Mouse (Mus musculus) layer of hippocampus, postnatal 14 days (tissue): ENCODE data around the gene Dnmt3c. TPM values are rescaled to one million over a fixed set of nuclear protein-coding genes. Genes with fewer than 3 reads are reported as not detected.
"Not testable (repeated sequence)": the region's sequence is repeated elsewhere in the genome, so short reads cannot be mapped to it uniquely, and the experiment has no call there.

Source experiments
- DNase-seq, 2 experiments: peaks; one replicate each; pipeline ENCODE4 v3.0.0; 2021 to 2022; ENCODE audit warnings: low spot score in 2 of 2, mixed read lengths in 1 of 2
- long read RNA-seq, 2 experiments: library from polyadenylated mRNA; stranded (forward); transcript quantifications; one replicate each; pipeline ENCODE4 v2.0.0; 2021
- total RNA-seq, 2 experiments: library from RNA; stranded (reverse); gene quantifications; 2 replicates each; pipeline ENCODE4 v1.2.3; 2021

The Dnmt3c gene
- total RNA-seq: under 1 TPM in 1 of 2 experiments, not detected in 1; 0.14 TPM
- long read RNA-seq, experiment 1: 0 reads
- long read RNA-seq, experiment 2: 0 reads

DNA sequence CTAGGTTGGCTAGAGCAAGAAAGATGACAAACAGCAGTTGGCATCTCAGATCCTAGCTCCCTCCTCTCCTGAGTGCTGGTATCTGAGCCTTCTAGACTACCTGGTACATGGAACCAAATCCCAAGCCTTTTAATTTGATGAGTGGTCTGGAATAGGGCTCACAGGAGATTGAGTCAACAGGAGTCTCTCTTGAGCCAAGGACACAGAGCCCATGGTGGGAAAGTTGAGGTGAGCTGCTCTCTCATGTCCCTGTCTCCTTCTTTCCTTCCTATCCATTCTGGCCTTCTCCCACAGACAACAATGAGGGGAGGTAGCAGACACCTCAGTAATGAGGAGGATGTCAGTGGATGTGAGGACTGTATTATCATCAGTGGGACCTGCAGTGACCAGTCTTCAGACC lies at the start of gene Dnmt3c:
Gene Dnmt3c, plus strand, starts transcription at position 301 of the 400 bp plus-strand sequence.
- no peak for DNase-seq

DNA sequence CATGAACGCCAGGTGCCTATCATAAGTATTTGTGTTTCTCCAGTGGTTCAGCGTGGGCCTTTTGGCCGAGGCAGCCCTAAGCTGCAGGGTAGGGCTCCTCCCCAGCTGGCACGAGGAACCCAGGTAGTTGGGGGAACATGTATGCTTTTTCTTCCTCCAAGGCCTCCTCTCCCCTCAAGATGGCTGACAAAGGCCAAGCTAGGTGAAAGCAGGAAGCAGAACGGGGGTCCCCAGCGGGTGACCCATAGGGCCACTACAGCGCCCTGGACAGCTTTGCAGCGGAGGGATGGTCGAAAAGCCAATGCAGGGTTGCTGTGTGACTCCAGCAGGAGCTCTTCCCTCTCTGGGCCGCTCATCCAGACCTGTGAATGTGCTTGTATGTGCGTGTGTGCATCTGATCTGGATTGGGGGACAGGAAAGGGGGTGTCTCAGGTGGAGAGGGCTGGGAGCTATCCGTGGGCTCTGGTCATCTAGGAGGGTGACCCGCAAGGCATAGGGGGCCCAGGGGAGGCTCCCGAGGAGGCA lies 47.6 kb upstream of the Dnmt3c start:
- DNase-seq: no peak

DNA sequence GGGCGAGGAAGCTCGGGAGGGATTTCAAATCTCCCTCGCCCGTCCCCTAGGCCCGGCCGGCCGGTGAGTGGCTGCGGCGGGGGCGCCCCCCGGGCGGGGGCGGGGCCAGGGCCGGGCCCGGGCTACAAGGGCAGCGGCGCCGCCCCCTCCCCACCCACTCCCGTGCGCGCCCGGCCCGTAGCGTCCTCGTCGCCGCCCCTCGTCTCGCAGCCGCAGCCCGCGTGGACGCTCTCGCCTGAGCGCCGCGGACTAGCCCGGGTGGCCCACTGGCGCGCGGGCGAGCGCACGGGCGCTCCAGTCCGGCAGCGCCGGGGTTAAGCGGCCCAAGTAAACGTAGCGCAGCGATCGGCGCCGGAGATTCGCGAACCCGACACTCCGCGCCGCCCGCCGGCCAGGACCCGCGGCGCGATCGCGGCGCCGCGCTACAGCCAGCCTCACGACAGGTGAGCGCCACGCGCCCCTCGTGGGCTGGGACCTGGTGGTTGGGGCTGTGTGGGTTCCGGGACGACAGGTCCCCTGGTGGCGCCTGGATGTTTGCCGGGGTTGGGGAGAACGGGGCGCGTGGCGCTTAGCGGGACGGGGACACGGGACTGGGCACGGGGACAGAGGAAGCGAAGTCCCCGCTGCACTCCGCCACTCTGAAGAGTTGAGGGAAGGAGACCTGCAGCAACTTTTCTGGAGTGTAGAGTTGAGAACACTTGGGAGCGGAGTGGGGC lies 47.0 kb upstream of the Dnmt3c start, which contains the start of gene Dnmt3b:
Gene Dnmt3b, plus strand, starts transcription at position 153 of the 716 bp plus-strand sequence.
- DNase-seq: peak; percentile 27 to 52

DNA sequence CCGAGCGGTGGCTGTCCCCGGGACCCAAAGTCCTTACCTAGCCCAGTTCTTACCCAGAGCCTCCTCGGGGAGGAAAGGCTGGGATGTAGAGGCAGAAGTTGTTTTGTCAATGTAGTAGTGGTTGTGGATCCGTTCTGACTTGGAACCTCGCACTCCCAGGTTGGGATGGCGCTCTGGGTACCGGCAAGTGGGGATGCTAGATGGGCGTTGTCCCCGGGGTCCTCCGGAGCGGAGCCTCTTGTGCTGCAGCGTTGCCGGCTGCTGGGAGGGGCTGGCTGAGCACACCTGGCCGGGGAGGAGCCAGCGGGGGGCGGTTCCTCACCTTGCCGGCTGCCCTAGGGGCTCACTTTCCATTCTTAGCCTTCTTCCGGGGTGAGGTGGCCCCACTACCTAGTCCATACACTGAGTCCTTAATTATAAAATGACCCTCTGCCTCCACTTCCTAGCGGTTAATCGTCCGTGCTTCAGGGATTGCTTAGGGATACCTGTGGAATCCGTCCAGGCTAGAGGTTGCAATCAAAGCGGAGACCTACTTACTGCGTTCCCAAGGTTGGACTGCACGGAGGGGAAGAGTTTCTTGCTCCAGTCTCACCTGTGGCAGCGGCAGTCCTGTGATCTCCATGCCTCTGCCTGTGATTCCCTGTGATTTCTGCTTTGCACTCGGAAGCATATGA lies 46.3 kb upstream of the Dnmt3c start:
- DNase-seq: no peak

DNA sequence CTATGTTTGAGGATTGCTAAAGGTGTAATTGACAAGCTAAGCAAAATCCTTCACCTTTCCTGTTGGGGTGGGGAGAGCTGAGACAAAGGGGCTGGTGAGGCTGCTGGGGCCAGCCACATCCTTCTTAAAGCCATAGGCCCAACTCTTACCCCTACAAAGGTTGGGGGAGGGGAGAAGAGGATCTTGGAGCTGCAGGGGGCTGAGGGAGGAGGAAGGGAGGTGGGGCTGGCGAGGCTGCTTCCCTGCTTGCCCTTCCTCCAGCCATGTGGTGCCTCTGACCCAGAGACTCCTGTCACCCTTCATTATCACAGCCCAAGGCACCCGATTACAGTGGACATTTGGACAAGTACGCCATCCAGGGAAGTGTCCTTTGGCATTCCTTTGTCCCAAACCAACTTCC lies 44.8 kb upstream of the Dnmt3c start:
- no peak for DNase-seq

DNA sequence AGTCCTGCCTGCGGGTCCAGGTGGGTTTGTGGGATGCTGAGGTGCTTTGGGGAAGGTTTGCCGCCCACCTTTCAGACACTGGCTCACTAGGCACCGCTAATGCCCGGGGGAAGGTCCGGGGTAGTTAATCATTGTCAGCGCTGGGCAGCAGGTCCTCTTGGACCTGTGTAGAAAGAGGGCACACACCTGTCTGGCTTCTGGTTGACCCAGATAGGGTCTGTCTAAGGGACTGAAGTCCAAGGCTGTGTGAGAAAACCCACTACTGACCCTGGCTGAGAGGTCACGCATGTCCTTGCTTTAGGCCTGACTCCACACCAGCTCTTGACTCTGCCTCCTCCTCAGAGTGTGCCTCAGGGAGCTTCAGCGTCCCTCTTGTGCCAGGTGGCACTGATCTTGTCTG lies 38.8 kb upstream of the Dnmt3c start:
- DNase-seq: not testable (repeated sequence)

DNA sequence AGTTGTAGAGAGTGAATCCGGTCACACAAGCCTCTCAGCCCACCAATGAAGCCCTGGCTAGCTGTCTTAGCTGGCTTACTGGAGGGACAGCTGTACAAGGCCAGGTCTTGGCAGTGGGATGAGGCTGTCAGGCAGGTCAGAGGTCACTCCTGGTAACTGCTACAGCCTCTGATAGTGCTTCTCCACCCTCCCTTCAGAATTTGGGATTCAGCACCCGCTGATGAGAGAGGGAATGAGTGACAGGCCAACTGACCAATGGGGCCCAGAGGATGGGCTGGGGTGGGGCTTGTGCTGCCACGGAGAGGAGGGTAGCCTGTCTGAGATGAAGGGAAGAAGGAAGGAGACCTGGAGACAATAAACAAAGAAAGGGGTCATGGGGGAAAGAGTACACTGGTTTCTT lies 35.8 kb upstream of the Dnmt3c start:
- no peak for DNase-seq

DNA sequence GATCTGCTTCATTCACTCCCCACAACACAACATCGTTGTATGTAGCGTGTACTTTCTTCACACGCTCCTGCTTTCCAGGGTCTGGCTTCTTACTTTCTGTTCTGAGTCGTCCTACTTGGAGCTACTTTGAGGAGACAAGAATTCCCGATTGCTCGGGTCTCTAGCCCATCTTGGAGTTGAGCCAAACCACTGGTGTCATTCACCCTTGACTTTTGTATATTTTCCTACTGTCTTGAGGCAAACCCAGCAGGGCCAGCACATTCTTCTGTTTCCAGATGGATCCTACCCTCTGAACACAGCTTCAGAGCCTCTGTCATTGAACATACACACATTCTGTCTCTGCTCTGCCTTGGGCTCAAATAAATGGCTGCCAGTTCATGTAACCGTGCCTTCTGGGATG lies 31.1 kb upstream of the Dnmt3c start:
- no peak for DNase-seq

DNA sequence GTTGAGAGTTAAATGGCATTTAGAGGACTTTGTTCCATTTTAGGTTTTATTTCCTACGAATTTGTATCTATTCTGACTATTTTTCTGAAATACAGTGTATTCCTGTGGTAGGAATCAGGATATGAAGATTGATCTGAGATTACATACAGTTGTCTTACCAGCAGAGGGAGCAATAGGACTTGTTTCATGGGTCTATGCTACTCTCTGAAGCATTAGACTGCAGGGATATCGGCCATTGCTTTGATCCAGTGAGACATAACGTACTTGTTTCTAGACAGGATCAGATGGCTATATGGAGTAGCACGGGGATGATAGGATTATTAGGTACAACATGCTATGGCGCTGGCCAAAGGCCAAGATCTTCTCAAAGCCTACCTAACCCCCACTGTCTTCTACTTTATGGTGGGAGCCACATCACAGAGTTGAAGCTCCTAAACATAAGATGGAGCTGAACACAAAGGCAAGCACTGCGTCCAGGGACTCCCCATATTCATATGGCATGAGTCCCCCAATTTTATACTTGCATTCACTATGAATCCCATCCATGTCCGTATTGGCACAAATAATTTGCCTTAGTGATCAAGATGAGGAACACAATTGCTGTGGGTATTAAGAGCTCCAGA lies 27.6 kb upstream of the Dnmt3c start:
- DNase-seq: peak; percentile 40 to 82

DNA sequence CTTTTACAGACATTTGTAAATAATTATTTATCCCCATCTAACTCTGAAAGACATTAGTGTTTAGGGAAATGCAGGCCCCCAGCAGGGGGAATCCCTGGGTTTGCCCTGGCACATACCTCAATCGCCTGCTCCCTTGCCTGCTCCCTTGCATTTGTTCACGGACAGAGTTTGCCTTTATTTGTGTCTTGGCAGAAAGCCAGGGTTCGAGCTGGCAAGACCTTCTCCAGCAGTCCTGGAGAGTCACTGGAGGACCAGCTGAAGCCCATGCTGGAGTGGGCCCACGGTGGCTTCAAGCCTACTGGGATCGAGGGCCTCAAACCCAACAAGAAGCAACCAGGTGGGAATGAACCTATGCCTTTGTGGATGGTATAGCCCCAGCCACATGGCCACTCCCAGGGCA lies 26.3 kb upstream of the Dnmt3c start:
- peak in 1 of 2 experiments; percentile 15 for DNase-seq

DNA sequence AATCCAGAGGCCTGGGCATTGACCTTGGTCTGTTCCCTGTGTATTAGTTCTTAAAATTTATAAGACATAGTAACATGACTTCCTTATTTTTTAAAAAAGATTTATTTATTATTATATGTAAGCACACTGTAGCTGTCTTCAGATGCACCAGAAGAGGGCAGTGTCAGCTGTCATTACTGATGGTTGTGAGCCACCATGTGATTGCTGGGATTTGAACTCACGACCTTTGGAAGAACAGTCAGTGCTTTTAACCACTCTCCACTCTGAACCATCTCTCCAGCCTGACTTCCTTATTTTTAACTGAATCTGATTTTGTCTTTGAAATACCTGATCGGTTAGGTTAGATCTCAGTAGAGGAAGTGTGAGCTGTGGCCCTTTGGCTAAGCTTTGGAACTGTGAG lies 23.8 kb upstream of the Dnmt3c start:
- DNase-seq: no peak

DNA sequence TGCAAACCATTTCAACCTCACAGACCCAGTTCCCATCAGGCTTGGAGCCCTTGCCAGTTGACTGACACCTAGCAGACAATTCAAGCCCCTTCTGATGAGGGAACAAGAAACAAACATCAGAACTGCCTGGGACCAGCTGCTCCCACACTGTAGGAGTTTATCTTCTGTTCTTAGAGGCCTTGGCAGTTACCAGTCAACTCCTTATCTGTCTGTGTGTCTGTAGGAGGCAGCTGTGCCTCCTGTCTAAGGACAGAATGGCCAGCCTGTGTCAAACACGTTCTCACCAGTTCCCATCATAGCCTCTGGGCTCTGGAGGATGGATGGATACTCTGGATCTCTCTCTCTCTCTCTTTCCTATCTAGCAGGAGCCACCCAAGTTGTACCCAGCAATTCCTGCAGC lies 21.1 kb upstream of the Dnmt3c start:
- DNase-seq: not testable (repeated sequence)

DNA sequence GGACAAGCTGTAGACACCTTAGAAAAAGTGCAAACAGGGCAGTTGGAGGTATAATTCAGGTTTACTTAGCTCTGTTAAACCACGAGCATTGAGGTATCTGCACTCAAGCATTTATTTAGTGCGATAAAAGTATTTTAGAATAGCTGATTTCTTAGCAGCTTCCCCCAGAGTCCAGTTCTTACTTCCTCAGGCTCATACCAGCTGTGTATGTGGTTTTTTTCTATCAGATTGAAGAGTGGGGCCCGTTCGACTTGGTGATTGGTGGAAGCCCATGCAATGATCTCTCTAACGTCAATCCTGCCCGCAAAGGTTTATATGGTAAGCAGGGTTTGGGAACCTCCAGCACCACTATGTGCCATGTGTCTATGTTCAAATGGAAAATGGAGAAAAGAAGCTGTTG lies 19.5 kb upstream of the Dnmt3c start:
- DNase-seq: no peak

DNA sequence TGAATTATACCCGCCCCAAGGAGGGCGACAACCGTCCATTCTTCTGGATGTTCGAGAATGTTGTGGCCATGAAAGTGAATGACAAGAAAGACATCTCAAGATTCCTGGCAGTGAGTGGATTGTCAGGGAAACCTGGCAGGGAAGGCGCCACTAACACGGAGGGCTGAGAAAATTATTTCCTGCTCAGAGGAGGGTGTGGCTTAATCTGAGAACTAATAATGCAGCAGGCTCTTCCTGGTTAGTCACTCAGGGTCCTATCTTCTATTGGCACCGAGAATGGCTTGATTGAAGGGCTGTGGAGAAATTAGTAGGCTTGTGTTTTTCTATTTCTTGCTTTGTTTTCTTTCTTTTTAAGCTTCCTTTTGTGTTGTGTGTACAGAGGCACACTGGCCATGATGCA lies 18.9 kb upstream of the Dnmt3c start:
- DNase-seq: no peak

DNA sequence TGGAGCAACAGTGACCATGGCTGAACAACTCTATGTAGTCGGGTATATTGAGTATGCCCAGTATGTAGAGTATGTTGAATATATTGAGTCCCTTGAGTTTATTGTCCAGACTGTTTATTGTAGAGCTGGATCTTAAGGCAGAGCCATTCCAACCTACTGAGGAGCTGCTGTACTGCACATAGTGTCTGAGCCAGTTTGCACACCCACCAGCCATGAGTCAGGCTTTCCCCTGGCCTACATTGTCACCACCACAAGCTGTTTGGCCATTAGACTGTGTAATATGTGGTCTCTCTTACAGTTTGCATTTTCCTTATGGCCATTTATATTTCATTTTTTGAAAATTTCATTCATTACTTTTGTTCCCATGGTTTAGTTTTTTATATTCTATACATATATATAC lies 16.5 kb upstream of the Dnmt3c start:
- DNase-seq: no peak

DNA sequence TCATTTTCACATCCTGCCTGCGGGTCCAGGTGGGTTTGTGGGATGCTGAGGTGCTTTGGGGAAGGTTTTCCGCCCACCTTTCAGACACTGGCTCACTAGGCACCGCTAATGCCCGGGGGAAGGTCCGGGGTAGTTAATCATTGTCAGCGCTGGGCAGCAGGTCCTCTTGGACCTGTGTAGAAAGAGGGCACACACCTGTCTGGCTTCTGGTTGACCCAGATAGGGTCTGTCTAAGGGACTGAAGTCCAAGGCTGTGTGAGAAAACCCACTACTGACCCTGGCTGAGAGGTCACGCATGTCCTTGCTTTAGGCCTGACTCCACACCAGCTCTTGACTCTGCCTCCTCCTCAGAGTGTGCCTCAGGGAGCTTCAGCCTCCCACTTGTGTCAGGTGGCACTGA lies 3.0 kb upstream of the Dnmt3c start:
- DNase-seq: not testable (repeated sequence)

DNA sequence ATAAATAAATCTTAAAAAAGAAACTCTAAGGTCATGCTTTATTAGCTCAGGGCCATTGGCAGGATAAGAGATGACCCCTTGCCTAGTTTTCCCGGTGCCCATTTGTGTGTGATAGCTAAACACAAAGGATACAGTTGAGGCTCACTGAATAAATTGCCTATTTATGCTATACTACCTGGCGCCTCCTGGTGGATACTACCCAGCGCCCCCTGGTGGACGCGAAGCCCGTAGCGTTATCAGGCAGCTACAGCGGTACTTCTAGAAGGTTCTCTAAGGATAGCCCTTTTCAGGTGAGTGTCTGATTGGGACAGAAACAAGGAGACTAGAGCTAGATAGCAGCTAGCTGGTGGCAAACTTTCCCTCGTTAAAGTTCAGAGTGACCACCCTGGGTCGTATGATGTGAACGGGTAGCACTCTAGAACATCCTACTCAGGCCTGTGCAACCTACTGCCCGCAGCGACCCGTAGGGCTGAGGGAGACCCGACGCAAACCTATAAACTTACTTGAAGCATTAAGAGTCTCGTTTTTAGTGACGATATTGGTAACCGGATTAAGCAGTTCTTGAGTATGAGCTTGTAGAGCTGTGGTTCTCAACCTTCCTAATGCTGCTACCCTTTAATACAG lies 1.9 kb upstream of the Dnmt3c start:
- no peak for DNase-seq

DNA sequence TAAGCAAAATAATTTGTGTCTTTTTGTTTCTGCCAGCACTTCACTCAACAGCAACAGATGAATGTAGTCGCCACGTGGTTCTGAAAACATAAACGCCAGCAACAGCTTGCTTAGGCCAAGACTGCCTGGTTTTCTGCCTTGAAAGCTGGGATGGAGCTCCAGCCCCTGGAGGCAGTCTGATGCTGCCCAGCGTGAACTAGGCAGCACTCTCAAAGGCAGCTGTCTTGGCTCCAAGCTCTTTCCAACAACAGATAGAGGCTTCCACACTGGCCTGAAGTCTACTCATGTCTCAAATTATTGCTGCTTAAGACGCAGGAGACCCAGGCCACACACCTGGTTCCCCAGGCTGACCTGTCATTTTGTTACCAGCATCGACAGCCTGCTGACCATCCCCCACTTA lies 6.9 kb downstream of the Dnmt3c start:
- DNase-seq: peak in 1 of 2 experiments; percentile 13

DNA sequence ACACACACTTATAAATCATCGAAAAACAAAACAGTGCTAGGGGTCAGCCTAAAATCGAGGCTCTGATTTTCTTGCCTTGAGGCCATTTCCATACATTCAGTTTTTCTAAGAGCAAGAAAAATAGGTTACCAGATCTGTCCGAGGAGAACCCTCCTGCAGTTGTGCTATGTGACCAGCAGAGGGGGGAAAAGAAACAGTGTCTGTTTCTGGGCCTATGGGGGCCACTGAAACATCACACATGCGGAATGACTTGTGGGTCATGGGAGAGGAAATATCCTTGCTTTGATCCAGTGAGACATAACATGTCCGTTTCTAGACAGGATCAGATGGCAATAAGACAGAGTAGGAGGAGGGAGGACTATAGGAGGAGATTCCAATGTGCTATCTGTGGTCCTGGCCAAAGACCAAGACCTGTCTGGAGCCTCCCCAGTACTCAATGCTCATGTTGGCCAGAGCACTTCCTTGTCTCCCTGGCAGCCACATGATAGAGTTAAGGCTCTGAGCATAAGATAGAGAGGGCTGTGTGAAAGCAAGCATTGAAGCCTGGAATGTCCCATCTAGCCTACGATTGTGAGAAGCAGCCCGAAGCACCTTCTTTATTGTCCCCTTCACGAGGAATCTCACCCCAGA lies 14.4 kb downstream of the Dnmt3c start:
- DNase-seq: peak; percentile 10 to 36

DNA sequence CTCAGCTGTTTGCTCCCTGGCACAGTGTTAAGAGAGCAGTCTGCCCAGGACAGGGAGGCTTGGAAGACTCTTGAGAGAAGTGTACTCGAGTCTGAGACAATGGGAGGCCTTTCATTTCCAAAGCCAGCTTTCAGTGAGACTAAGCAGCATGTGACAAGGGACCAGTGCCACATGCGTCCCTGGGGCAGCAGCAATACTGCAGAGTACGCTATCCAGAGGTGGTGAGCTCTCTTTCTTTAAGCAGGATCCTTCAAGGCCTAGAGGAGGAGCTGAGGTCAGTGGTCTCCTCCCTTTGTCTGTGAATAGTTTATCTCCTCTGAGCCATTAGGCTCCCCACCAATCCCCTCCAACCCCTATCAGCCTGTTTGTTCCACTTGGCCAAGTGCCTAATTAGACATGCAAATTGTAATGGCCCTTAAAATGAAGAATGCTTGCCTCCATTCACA lies 16.2 kb downstream of the Dnmt3c start:
- peak; percentile 33 to 67 for DNase-seq

DNA sequence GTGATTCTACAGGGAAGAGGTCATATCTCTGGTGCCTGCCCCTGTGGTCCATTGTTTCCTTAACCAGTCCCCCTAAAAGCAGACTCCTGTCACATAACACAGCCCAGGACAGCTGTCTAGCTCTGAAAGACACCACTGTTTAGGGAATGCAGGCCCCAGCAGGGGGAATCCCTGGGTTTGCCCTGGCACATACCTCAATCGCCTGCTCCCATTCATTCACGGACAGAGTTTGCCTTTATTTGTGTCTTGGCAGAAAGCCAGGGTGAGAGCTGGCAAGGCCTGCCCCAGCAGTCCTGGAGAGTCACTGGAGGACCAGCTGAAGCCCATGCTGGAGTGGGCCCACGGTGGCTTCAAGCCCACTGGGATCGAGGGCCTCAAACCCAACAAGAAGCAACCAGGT lies 16.8 kb downstream of the Dnmt3c start:
- DNase-seq: peak; percentile 76 to 91
